Mouse (Mus musculus) limb, embryonic 14.5 days (tissue): ENCODE data around the gene Osbpl11. TPM values are rescaled to one million over a fixed set of nuclear protein-coding genes. Genes with fewer than 3 reads are reported as not detected.

Experiments used
- ATAC-seq: fragments of 200-750 bp; cut with Nextera tagmentation; 2 replicates; pipeline ENCODE4 v1.8.0; 2017; ENCODE audit warnings: low read depth, moderate number of reproducible peaks, moderate TSS enrichment; ENCODE audit not compliant: low FRiP score
- DNase-seq: peaks from one replicate; pipeline ENCODE4 v3.0.0-alpha.2; 2015; ENCODE audit warnings: low spot score
- H3K27ac ChIP-seq: fragments of 300-500 bp; sonication (generic); replicated peaks from 2 replicates; pipeline ENCODE4 v1.5.1; 2014; ENCODE audit warnings: low read depth, mild to moderate bottlenecking, low read length, moderate library complexity, mixed read lengths
- H3K27me3 ChIP-seq: fragments of 300-500 bp; sonication (generic); 2 replicates; pipeline ENCODE4 v1.6.1; 2014; ENCODE audit warnings: low read length, mixed read lengths; ENCODE audit not compliant: control insufficient read depth, insufficient read depth
- H3K36me3 ChIP-seq: fragments of 300-500 bp; sonication (generic); 2 replicates; pipeline ENCODE4 v1.6.1; 2014; ENCODE audit warnings: mild to moderate bottlenecking, low read length, moderate library complexity, mixed read lengths; ENCODE audit not compliant: control insufficient read depth, insufficient read depth
- H3K4me1 ChIP-seq: fragments of 300-500 bp; sonication (generic); 2 replicates; pipeline ENCODE4 v1.6.1; 2014; ENCODE audit warnings: antibody characterized with exemption, low read length, mixed read lengths; ENCODE audit not compliant: control insufficient read depth, insufficient read depth
- H3K4me2 ChIP-seq: fragments of 300-500 bp; sonication (generic); replicated peaks from 2 replicates; pipeline ENCODE4 v1.6.1; 2014; ENCODE audit warnings: low read depth, mild to moderate bottlenecking, low read length, moderate library complexity; ENCODE audit not compliant: severe bottlenecking
- H3K4me3 ChIP-seq: fragments of 300-500 bp; sonication (generic); replicated peaks from 2 replicates; pipeline ENCODE4 v1.5.1; 2014; ENCODE audit warnings: low read length
- H3K9ac ChIP-seq: fragments of 300-500 bp; sonication (generic); 2 replicates; pipeline ENCODE4 v1.6.1; 2014; ENCODE audit warnings: mild to moderate bottlenecking, low read depth, low read length, moderate library complexity; ENCODE audit not compliant: severe bottlenecking
- H3K9me3 ChIP-seq: fragments of 300-500 bp; sonication (generic); 2 replicates; pipeline ENCODE4 v1.6.1; 2016; ENCODE audit warnings: low read length; ENCODE audit not compliant: control insufficient read depth
- POLR2A ChIP-seq: fragments of 200-500 bp; IDR thresholded peaks from 2 replicates; pipeline ENCODE4 v1.8.0; 2012; ENCODE audit warnings: inconsistent platforms, mild to moderate bottlenecking, moderate library complexity, borderline replicate concordance; ENCODE audit not compliant: insufficient read depth, insufficient read length; ENCODE audit errors: extremely low read depth
- WGBS: fragments of 180-500 bp; shearing (Covaris S2); extraction: QIAGEN DNeasy Blood & Tissue Kit; methylation state at CpG from one replicate; pipeline ENCODE4 v1.1.7; 2014; 5-methylcytosine and 5-hydroxymethylcytosine counted together
- polyA plus RNA-seq, 2 experiments: library from polyadenylated mRNA; depleted of rRNA in 1 of 2; stranded (reverse) in 1 of 2; unstranded in 1 of 2; fragments of >200 nt; fragmentation: Nextera tagmentation in 1 of 2; extraction: Ambion mirVana in 1 of 2; gene quantifications; 2 replicates each; pipeline versions ENCODE4 v1.2.1 to v1.2.3; 2012 to 2014

Osbpl11 gene
- polyA plus RNA-seq, 2 experiments, result 14.6 to 20.6 TPM

- WGBS, result 25% methylated on average over 4 of the region's 4 CpGs
- ATAC-seq, result no peak
- Histone ChIP-seq H3K4me3 (peak overlapping the region; percentile 69), H3K27me3 (no peaks in the 10 kb centered on the region), H3K4me2 (peak overlapping the region; percentile 83), H3K27ac (no peak overlapping the region), H3K9me3 (no peaks in the 10 kb centered on the region), H3K36me3 (no peaks in the 10 kb centered on the region), H3K4me1 (peaks cover 17% of the 10 kb centered on the region), H3K9ac (peak overlapping the region; percentile 85)
- no peak for DNase-seq
- no peak for TF ChIP-seq POLR2A
These were observed 1.3 kb downstream of the Osbpl11 start for GRCm38 (mm10) chr16:33186134-33186533.

GRCm38 (mm10) chr16:33188076-33188475 lies 3.2 kb downstream of the Osbpl11 start:
- no peak overlapping the region for H3K4me3 ChIP-seq
- no peak for DNase-seq
- 53% methylated on average over 3 of the region's 3 CpGs for WGBS
- H3K27me3 ChIP-seq, result no peaks in the 10 kb centered on the region
- peaks cover 6% of the 10 kb centered on the region; the same call in 1 of the 2 replicates for H3K36me3 ChIP-seq
- no peaks in the 10 kb centered on the region for H3K9me3 ChIP-seq
- no peak for TF ChIP-seq POLR2A
- no peak overlapping the region for H3K9ac ChIP-seq
- no peak for ATAC-seq
- peaks cover 17% of the 10 kb centered on the region for H3K4me1 ChIP-seq
- no peak overlapping the region for H3K27ac ChIP-seq
- H3K4me2 ChIP-seq, result no peak overlapping the region

- TF ChIP-seq POLR2A, result no peak
- H3K4me3 ChIP-seq, result no peak overlapping the region
- H3K9ac ChIP-seq, result no peak overlapping the region
- H3K27me3 ChIP-seq, result no peaks in the 10 kb centered on the region
- DNase-seq (no peak), ATAC-seq (no peak)
- no peak overlapping the region for H3K4me2 ChIP-seq
- H3K9me3 ChIP-seq, result no peaks in the 10 kb centered on the region
- 80% methylated on average over 2 of the region's 2 CpGs for WGBS
- H3K4me1 ChIP-seq, result peaks cover 12% of the 10 kb centered on the region; the same call in 1 of the 2 replicates
- H3K27ac ChIP-seq, result no peak overlapping the region
- H3K36me3 ChIP-seq, result peaks cover 9% of the 10 kb centered on the region
These were observed 6.8 kb downstream of the Osbpl11 start for GRCm38 (mm10) chr16:33191671-33192091.

- 78% methylated on average over 2 of the region's 2 CpGs for WGBS
- Histone ChIP-seq H3K9ac (no peak overlapping the region), H3K4me2 (no peak overlapping the region), H3K27me3 (no peaks in the 10 kb centered on the region), H3K4me3 (no peak overlapping the region), H3K9me3 (no peaks in the 10 kb centered on the region), H3K4me1 (peaks cover 7% of the 10 kb centered on the region; the same call in 1 of the 2 replicates), H3K36me3 (peaks cover 10% of the 10 kb centered on the region), H3K27ac (no peak overlapping the region)
- no peak for TF ChIP-seq POLR2A
- no peak for ATAC-seq
- DNase-seq, result no peak
These were observed 7.4 kb downstream of the Osbpl11 start for GRCm38 (mm10) chr16:33192280-33192679.

GRCm38 (mm10) chr16:33193649-33194048 lies 8.8 kb downstream of the Osbpl11 start:
- Histone ChIP-seq H3K4me1 (no peaks in the 10 kb centered on the region), H3K9ac (no peak overlapping the region), H3K27ac (no peak overlapping the region), H3K36me3 (peaks cover 11% of the 10 kb centered on the region), H3K4me2 (no peak overlapping the region), H3K4me3 (no peak overlapping the region), H3K27me3 (no peaks in the 10 kb centered on the region), H3K9me3 (no peaks in the 10 kb centered on the region)
- DNase-seq (peak; percentile 57), ATAC-seq (no peak)
- TF ChIP-seq POLR2A, result no peak
- WGBS, result 41% methylated on average over 2 of the region's 2 CpGs
